Mouse (Mus musculus) bone marrow, adult 2 months (tissue): ENCODE results near the gene Gpr18.

Source experiments
- CTCF ChIP-seq: fragments of 200-500 bp; IDR thresholded peaks from 2 replicates; pipeline ENCODE4 v1.5.1; 2011; ENCODE audit warnings: low read length, control low read depth; ENCODE audit not compliant: control insufficient read depth, insufficient read depth
- POLR2A ChIP-seq: fragments of 200-500 bp; IDR thresholded peaks from 2 replicates; pipeline ENCODE4 v1.6.1; 2011; ENCODE audit warnings: low read depth, mild to moderate bottlenecking, control low read depth, low read length, borderline replicate concordance; ENCODE audit not compliant: control insufficient read depth

- no peak for TF ChIP-seq CTCF
- TF ChIP-seq POLR2A: no peak
Measured at GRCm38 (mm10) chr14:121961496-121962127, 46.0 kb upstream of the Gpr18 start.
